Mouse (Mus musculus) bone marrow, adult 2 months (tissue): ENCODE results near the gene Efhd1. TPM values are rescaled to one million over a fixed set of nuclear protein-coding genes. Genes with fewer than 3 reads are reported as not detected.

Source experiments
- H3K27ac ChIP-seq: fragments of 200-500 bp; 2 replicates; pipeline ENCODE4 v1.5.1; 2012; ENCODE audit warnings: low read depth, mild to moderate bottlenecking, control low read depth, inconsistent platforms, low read length; ENCODE audit not compliant: control insufficient read depth, poor library complexity, insufficient read depth
- H3K4me1 ChIP-seq: fragments of 200-500 bp; 2 replicates; pipeline ENCODE4 v1.6.1; 2011; ENCODE audit warnings: low read length; ENCODE audit not compliant: control insufficient read depth, insufficient read depth
- H3K4me3 ChIP-seq: fragments of 200-500 bp; replicated peaks from 2 replicates; pipeline ENCODE3; 2011; ENCODE audit warnings: mild to moderate bottlenecking, low read depth, low read length, control low read depth; ENCODE audit not compliant: control insufficient read depth
- CTCF ChIP-seq: fragments of 200-500 bp; IDR thresholded peaks from 2 replicates; pipeline ENCODE4 v1.5.1; 2011; ENCODE audit warnings: low read length, control low read depth; ENCODE audit not compliant: control insufficient read depth, insufficient read depth
- POLR2A ChIP-seq: fragments of 200-500 bp; IDR thresholded peaks from 2 replicates; pipeline ENCODE4 v1.6.1; 2011; ENCODE audit warnings: low read depth, mild to moderate bottlenecking, control low read depth, low read length, borderline replicate concordance; ENCODE audit not compliant: control insufficient read depth
- WGBS: fragments of 180-500 bp; shearing (Covaris S2); methylation state at CpG from one replicate; pipeline ENCODE4 v1.1.7; 2018; 5-methylcytosine and 5-hydroxymethylcytosine counted together
- polyA plus RNA-seq: library from polyadenylated mRNA; stranded (reverse); fragments of >200 nt; gene quantifications from 2 replicates; pipeline ENCODE4 v1.2.4, GENCODE M21; 2011; ENCODE audit warnings: low replicate concordance; ENCODE audit not compliant: missing spikeins, insufficient read depth, insufficient read length

The Efhd1 gene
- polyA plus RNA-seq = not detected in 2 replicates

DNA sequence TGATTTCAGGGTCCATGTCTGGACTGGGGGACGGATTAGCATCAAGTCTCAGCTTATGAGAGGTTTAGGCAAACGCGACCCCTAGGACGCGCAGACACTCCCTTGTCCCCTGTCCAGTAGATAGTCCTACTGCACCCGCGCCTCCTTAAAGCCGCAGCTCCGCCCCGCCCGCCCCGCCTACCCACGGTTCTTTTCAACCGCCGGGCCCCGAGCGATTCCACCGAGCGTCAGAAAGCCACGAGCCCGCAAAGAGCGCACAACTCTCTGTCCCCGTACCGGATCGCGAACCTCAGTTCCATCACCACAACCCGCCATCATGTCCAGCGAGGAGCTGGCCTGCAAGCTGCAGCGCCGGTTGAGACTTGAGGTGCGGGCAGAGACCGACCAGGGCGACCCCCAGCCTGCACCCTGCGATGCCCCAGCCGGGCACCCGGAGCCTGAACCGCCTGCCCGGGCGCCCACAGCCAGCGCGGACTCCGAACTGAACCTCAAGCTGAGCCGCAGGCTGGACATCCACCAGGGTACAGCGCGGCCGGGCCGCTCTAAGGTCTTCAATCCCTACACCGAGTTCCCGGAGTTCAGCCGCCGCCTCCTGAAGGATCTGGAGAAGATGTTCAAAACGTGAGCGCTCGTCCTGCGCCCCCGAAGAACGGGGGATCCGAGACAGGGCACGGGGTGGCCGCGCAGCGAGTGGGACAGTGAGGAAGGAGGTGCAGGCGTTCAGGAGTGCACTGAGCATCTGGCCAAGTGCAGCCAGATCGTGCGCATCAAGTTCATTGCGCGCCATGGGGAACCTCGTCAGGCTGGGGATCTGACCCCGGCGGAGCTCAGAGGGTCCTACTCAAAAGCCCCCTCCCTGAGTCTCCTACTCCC lies at the start of gene Efhd1:
Gene Efhd1 (plus strand): TSS at position 230 of the 873 bp plus-strand sequence.
- TF ChIP-seq POLR2A (no peak), CTCF (no peak)
- Histone ChIP-seq H3K4me1 (no peaks in the 10 kb centered on the region; the same call in 1 of the 2 replicates), H3K4me3 (peak within 1 kb of the TSS; percentile 24), H3K27ac (no peak within 1 kb of the TSS)
- 2% methylated on average over 70 of the region's 70 CpGs for WGBS

DNA sequence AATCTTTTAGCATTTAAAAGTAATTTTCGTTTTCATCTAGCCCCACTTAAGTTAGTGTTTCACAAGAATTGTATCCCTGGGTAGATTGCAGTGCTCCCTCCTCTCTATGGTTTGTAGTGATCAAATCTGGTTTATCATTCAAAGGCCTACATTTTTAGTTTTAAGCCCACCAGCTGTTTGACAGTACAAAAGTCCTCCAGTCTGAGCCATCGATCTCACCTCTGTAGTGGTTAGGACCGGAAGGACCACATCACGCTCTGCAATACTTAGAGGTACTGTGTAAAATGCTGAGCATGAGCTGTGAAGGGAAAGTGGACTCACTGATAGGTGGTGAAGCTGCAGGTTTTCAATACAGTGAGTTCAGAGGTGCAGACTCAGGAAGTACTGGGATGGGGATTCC lies 49.4 kb upstream of the Efhd1 start:
- H3K4me3 ChIP-seq = peak overlapping the region; percentile 93
- WGBS = 3% methylated on average over 4 of the region's 4 CpGs
- TF ChIP-seq CTCF (no peak), POLR2A (no peak)
- peaks cover 1% of the 10 kb centered on the region; the same call in 1 of the 2 replicates for H3K4me1 ChIP-seq
- no peak overlapping the region; the same call in 1 of the 2 replicates for H3K27ac ChIP-seq

- Histone ChIP-seq H3K27ac (no peak overlapping the region), H3K4me1 (peaks cover 1% of the 10 kb centered on the region; the same call in 1 of the 2 replicates), H3K4me3 (no peak overlapping the region)
- WGBS = 41% methylated on average over 3 of the region's 3 CpGs
- no peak for TF ChIP-seq POLR2A
- TF ChIP-seq CTCF = peak; percentile 30; the same call in 1 of the 2 replicates
Observed at GRCm38 (mm10) chr1:87217938-87218337, 46.2 kb upstream of the Efhd1 start.

DNA sequence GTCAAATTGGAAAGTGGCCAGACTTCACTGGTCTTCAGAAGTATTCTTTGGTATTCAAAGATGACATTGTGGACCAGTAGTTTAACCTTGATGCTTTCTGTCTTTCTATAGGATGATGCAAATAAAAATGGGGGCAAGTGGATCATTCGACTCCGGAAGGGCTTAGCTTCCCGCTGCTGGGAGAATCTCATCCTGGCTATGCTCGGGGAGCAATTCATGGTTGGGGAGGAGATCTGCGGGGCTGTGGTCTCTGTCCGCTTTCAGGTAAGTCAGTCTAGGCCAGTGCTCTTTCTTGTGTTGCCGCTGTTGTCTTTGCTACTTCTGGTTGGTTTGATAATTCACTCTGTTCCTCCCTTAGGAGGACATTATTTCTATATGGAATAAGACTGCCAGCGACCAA lies 38.4 kb upstream of the Efhd1 start:
- no peak overlapping the region for H3K4me3 ChIP-seq
- TF ChIP-seq POLR2A (no peak), CTCF (no peak)
- no peak overlapping the region for H3K27ac ChIP-seq
- WGBS = 91% methylated on average over 8 of the region's 8 CpGs
- H3K4me1 ChIP-seq = no peaks in the 10 kb centered on the region

DNA sequence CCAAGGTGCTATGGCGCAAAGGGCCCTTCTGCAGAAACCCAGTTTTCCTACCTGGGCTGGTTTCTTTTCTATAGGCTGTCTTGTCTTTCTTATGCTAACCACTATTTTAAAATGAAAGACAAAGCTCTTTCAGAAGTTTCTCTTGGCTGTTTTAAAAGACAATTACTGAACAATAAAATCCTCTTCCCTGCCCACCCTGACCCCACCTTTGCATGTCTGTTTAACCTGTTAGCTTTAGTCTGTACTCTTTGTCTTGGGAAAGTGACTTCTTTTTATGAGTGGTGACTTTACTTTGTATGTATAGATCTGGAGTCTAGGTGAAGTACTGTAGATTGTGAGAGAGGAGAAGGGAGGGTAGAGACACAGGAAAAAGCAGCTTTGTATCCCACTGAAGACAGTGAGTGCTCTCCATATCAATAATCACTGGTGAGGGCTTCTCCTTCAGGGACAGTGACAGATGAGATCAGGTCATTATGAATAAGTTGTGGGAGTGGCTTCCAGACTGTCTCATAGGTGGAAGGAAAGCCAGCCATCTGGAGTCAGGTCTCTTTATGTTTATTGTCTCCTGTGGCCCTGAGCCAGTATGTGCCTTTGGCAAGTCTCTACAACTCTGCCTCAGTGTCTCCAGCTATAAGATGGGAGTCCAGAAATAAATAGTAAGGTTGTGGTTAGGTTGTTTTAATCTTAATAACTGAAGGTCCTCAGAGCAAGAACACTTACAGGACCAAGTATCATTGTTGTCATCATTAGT lies 37.6 kb upstream of the Efhd1 start:
- WGBS = 97% methylated on average over 1 of the region's 1 CpGs

GRCm38 (mm10) chr1:87227160-87227550 lies 37.0 kb upstream of the Efhd1 start:
- no peaks in the 10 kb centered on the region for H3K4me1 ChIP-seq
- H3K4me3 ChIP-seq = no peak overlapping the region
- 94% methylated on average over 3 of the region's 3 CpGs for WGBS
- TF ChIP-seq POLR2A (no peak), CTCF (no peak)
- no peak overlapping the region for H3K27ac ChIP-seq

More for the DNA sequence above, 37.6 kb upstream of the Efhd1 start:
- TF ChIP-seq CTCF (no peak), POLR2A (no peak)
- Histone ChIP-seq H3K4me3 (no peak overlapping the region), H3K27ac (no peak overlapping the region), H3K4me1 (no peaks in the 10 kb centered on the region)

DNA sequence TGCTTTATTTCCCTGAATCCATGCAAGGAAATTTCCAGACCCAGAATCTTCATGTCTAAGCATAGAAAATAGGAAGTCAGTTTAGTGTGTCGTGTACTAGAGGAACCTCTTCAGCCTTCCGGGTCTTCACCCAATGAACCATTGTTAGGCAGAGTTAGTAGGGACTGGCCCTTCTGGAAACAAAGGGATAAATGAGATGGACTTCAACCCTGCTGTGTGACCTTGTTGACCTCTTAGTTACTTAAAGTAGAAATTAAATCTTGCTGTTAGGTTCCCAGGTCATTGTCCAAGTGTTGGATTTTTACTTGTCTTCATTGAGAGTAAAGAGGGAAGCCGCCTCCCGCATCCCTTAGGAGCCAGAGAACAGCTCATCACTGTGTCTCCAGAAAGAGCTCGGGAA lies 33.6 kb upstream of the Efhd1 start:
- no peaks in the 10 kb centered on the region for H3K4me1 ChIP-seq
- H3K4me3 ChIP-seq = no peak overlapping the region
- H3K27ac ChIP-seq = no peak overlapping the region
- TF ChIP-seq POLR2A (no peak), CTCF (no peak)
- WGBS = 80% methylated on average over 5 of the region's 5 CpGs

- 88% methylated on average over 7 of the region's 7 CpGs for WGBS
- no peak for TF ChIP-seq POLR2A
- TF ChIP-seq CTCF = no peak
- no peaks in the 10 kb centered on the region for H3K4me1 ChIP-seq
- no peak overlapping the region for H3K4me3 ChIP-seq
- no peak overlapping the region for H3K27ac ChIP-seq
Observed at GRCm38 (mm10) chr1:87232197-87232596, 32.0 kb upstream of the Efhd1 start.
